Mouse (Mus musculus) lung, postnatal 10 days (tissue): ENCODE data around the gene P3h1.

ENCODE experiments used
- DNase-seq: peaks from one replicate; pipeline ENCODE4 v3.0.0; 2021

Gene P3h1

DNA sequence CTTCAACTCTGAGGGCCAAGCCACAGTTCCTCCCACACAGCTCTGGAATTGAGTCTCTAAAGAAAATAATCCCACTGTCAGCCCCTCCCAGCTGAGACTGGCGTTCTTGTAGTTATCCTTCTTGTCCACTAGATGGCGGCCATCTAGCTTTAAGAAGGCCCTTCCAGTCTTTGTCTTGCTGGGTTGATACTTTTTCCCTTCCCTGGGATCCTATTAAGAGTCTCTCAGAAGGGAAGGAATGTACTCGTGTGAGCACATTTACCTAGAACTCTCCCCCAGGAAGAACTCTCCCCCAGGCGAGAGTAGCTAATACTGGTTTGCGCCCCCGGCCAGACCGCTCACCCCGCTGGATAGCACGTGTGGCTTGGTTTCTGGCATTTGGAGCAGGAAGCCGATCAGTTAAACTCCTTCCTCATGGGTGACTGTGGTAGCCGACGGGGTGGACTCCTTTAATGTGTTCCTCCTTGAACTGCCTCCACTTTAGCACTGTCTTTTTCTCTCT lies 6.5 kb downstream of the P3h1 start:
- DNase-seq, result peak; percentile 70

DNA sequence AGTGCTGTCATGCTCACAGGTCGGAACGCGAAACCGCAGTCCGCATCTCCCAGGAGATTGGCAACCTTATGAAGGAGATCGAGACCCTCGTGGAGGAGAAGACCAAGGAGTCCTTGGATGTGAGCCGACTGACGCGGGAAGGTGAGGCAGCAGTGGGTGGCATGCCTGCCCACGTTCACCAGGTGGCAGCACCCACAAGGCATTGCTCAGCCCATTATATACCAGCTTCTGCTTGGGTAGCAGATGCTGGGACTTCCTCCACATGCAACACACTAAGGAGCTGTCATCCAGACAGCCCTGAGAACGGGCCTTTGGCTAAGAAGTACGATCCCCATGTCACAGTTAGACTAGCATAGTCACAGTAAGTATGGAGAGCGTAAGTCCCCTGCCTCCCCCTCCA lies 8.9 kb downstream of the P3h1 start:
- peak; percentile 49 for DNase-seq

- DNase-seq, result no peak
Measured at GRCm38 (mm10) chr4:119242571-119242970, 9.9 kb downstream of the P3h1 start.

DNA sequence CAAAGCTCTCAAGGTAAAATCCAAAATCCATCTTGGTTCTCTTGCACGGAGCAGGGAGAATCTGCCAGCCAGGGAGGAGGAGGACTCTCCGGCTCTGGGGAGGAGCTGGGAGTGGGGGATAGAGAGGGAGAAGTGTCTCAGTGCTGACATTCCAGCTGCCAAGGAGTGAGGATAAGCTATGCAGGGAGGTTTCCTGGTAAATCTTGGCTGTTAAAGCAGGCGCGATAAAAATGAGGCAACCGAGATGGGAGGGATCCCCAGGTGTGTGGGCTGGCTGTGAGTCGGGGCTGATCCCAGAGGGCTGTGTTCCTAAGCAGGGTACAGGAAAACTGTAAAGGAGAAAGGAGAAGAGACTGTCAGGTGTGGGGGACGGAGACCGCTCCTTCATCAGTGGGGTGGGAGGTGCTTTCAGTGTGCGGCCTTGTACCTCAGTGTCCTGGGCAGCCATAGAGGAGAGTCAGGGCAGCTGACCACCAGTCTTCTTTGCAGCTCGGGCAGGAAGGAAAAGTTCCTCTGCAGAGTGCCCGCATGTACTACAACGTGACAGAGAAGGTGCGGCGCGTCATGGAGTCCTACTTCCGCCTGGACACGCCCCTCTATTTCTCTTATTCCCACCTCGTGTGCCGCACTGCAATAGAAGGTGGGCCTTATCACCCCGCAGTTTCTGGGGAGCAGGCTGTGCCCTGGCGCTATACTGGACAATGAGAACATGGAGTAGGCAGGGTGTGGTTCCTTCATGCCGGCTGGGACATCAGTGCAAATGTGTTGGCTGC lies 11.9 kb downstream of the P3h1 start:
- DNase-seq, result no peak

DNA sequence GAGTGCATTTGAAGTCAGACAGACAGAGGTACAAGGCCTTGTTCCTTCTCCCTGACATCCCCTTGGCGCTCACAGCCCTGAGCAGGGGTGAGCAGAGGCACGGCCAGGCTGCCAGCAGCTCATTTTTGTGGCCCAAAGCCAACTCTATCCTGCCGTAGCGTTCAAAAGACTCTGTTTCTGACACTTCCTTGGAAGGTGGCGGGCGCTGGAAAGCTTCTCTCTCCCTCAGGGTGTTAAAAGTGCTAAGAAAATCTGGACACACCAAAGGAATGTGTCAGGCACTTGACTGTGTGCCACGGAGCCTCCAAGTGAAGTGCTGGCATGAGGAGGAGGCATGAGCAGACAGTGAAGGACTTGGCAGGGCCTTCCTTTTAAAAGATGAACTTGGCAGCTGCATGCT lies 12.8 kb downstream of the P3h1 start:
- peak; percentile 58 for DNase-seq

DNA sequence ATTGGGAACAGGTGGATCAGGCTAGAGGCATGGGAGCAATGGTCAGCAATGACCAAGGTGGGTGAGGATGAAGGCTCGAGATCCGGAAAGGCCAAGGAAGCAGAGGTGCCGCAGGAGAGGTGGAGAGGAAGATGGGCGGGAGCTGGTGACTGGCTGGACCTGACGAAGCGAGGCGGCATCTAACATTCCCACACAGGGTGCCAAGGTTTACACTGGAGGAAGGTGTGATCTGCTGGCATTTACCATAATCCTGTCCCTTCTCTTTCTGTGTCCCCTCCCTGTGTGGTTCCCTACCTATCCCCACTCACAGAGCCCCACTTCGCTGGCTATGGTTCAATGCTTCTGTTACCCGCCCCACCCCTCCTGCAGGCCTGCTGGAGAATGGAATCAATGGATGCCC lies 13.2 kb downstream of the P3h1 start:
- DNase-seq, result no peak

- no peak for DNase-seq
Measured at GRCm38 (mm10) chr4:119246688-119247225, 14.0 kb downstream of the P3h1 start.

DNA sequence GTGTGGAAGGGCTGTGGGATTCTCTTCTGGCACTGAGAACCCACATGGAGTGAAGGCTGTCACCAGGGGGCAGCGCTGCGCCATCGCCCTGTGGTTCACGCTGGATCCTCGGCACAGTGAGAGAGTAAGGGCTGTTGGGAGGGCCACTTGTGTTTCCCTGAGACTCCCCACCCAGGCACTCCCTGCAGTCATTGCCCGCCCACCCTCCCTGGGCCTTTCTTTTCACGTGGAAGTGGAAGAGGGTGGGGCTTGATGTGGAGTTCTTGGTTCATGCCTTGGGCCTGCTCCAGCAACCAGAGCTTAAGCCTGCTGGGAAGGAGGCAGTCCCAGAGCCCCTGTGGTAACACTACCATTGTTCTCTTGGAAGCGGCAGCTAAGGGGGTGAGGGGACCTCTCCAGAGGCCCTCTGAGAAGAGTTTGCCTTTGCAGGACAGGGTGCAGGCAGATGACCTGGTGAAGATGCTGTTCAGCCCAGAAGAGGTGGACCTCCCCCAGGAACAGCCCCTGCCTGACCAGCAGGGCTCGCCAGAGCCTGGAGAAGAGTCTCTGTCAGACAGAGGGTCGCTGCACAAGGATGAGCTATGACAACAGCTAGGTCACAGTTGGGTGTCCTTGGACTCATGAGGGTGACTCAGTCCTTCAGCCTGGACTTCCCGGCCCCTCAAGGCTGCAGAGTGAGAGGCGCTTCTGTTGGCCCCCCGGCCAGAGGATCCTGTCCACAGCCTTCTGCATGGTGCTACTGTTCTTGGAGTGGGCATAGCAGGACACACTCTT lies 14.9 kb downstream of the P3h1 start:
- peak; percentile 90 for DNase-seq

DNA sequence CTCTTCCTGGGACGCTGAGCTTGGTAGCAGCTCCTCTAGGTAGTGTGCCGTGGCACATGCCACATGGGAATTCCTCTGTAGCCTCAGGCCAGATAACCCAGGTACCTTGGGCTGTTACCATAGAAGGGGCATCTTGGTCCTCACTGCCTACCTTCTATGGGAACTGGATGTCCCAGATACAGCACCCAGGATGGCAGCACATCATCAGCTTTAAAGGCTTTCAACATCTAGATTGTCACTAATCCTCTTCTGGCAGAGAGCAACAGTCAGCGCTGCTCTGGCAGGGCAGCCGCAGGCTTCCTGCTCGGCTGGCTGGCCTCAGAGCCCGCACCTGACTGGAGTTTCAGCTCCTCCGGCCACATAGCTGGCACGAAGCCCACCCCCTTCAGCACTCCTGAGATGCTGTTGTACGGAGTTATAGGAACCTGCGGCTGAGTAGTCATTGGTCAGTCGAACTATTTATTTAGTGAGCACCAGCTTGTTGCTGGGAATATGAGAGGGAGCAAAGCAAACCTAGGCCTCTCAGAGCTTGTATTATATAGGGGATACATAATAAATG lies 15.8 kb downstream of the P3h1 start:
- peak; percentile 55 for DNase-seq

GRCm38 (mm10) chr4:119252025-119252808 lies 19.5 kb downstream of the P3h1 start:
- DNase-seq, result no peak

- DNase-seq, result no peak
Measured at GRCm38 (mm10) chr4:119254012-119254618, 21.4 kb downstream of the P3h1 start.

DNA sequence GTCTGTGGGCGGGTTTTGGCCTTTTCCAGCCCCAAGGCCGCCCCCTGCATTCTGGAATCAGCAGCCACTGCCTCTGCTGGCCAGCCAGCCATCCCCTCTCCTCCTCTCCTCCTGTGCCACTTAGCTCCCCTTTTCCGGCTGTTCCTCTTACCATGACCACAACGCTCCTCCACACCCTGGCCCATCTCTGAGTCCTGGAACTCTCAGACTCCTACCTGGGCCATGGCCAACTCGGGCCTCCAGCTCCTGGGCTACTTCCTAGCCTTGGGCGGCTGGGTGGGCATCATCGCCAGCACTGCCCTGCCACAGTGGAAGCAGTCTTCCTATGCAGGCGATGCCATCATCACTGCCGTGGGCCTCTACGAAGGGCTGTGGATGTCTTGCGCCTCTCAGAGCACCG lies 22.6 kb downstream of the P3h1 start, which contains the start of gene Cldn19:
Gene Cldn19 (plus strand): TSS at position 64 of the 400 bp plus-strand sequence.
- DNase-seq, result no peak

DNA sequence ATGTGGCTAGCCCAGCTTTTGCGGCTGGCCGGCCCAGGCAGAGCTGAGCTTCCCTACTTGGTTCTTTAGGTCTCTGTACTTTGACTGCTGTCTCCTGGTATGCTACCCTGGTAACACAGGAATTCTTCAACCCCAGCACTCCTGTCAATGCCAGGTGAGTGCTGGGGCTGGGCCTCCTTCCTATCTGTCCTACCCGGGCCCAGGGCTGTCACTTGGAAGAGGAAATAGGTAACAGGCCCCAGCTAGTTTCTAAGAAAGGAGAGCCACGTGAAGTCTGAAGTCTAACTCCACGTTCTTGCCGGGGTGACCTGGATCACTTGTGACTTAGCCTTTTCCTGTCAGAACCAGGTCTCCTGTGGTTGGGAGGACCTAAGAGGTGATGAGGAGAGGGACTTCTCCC lies 24.4 kb downstream of the P3h1 start:
- DNase-seq, result no peak

DNA sequence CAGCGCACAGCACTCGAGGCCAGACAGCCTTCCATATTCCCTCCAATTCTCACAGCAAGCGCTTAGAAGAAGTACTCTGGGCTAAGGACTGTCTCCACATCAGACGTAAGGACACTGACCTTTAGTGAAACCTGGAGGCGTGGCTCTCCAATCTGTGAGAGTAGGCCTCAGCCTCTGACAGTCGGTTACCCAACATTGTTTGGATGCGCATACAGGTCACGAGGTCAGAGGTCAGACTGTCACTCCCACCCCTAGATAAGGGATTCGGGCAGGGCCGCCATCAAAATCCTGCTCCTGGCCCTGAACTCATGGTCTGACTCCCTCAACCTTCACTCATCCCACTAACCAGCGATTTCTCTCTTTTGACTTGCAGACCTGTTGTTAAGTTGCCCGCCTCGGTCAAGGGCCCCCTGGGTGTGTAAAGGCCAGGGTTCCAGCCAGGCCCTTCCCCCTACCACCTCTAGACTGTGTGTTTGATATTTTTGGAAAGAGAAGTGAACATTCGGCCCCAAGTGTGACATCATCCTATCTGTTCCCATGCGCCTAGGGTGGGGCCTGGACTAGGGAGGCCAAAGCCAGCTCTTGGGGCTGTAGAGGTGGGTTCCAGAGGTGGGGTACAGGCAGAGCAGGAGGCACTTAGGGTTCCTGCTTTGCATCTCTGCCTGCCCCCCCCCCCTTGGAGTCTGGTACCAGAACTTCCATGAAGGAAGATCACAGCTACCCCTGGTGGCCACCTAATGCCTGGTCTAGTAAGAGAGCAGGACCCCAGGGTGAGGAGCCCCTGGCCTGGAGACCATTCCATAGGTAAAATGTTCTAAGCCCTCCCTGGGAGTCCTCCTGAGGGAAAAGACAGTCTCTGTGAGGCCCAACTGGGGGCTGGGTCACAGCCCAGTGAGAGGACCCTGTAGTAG lies 26.9 kb downstream of the P3h1 start:
- no peak for DNase-seq

DNA sequence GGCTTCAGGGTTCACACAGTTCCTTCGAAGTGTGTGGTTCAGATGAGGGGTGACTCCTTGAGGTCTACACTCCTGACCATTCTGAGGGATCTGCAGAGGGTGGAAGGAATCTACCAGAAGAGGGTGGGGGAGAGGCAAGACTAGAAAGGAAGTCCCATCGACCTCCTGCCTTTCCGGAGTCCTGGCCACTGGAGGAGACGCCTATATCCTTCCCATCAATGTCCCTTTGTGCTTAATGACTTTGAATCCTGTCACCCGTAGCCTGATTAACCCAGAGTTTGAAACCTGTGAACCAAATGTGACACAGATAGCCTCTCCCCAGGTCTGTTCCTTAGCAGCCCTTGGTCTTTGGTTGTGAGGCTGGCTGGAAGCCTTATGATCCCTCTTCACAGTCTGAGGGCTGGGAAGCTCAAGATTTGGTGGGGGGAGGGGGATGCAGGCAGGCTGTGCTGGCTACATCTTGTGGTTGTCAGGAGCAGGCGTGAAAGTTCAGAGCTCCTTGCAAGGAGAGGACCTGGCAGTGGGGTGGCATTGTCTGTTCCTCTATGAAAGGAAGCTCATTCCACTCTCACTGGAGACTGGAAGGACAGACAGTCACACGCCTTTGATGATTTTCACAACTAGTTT lies 28.5 kb downstream of the P3h1 start:
- no peak for DNase-seq

GRCm38 (mm10) chr4:119262483-119262882 lies 29.8 kb downstream of the P3h1 start:
- no peak for DNase-seq

DNA sequence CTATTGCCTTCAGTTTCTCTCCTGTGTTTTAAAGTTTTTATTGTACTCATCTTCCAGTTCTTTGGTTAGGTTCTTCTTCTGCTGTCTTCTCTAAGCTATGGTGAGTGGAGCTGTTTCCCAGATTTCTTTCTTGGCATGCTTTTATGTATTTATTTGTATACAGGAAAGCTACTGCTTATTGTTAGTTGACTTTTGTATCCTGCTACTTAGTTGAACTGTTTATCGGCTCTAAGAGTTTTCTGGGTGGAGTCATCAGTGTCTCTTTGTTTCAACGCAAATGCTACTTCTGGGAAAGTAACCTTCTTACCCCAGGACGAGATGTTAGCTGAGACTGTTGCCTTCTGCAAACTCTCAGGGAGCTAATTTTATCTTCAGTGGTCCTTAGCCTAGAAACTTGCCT lies 30.7 kb downstream of the P3h1 start:
- no peak for DNase-seq

- DNase-seq, result no peak
Measured at GRCm38 (mm10) chr4:119266606-119267005, 33.9 kb downstream of the P3h1 start.

- peak; percentile 86 for DNase-seq
Measured at GRCm38 (mm10) chr4:119274627-119275026, 41.9 kb downstream of the P3h1 start.

- peak; percentile 63 for DNase-seq
Measured at GRCm38 (mm10) chr4:119275226-119275625, 42.5 kb downstream of the P3h1 start.

DNA sequence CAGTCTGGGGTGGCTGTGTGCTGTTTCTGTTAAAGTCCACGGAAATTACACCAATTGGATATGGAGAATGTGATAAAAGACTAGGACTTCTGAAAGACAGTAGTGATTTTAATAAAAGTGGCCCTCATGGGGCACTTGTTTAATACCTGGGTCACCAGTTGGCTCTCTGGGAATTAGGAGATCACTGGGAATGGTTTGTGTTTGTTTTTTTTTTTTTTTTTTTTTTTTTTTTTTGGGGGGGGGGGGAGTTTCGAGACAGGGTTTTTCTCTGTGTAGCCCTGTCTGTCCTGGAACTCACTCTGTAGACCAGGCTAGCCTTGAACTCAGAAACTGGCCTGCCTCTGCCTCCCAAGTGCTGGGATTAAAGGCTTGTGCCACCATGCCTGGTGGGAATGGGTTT lies 43.0 kb downstream of the P3h1 start:
- no peak for DNase-seq
